Mouse (Mus musculus) brain, embryonic 14.5 days (tissue): Measurements from ENCODE around the gene Ttc29.

Source experiments
- CTCF ChIP-seq: fragments of 200-500 bp; IDR thresholded peaks from 2 replicates; pipeline ENCODE4 v1.5.1; 2012; ENCODE audit warnings: inconsistent platforms, mild to moderate bottlenecking, moderate library complexity, borderline replicate concordance; ENCODE audit not compliant: insufficient read depth, insufficient read length; ENCODE audit errors: extremely low read depth
- POLR2A ChIP-seq: fragments of 200-500 bp; IDR thresholded peaks from 2 replicates; pipeline ENCODE4 v1.6.1; 2012; ENCODE audit warnings: mild to moderate bottlenecking, inconsistent platforms, borderline replicate concordance; ENCODE audit not compliant: poor library complexity, insufficient read depth, insufficient read length, severe bottlenecking; ENCODE audit errors: extremely low read depth

DNA sequence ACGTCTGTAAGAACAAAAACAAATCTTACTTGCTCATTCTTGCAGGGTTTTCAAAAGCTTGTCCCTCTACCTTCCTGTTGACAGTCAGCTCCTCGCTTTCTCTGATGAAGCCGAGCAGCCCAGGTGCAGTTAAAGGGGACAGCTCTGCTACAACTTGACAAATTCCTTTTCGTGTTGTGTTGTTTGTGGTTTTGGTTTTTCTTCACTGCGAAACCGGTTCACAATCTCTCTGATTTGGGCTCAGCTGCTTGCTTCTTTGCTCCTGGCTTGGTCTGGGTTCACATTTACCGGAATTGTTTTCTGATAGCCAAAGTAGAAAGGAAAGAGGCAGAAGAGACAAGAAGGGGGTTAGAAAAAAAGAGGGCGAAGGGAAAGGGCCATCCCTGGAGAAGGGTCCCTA lies 221.2 kb downstream of the Ttc29 start:
- TF ChIP-seq CTCF (no peak), POLR2A (no peak)
